Mouse (Mus musculus) c-Kit-negative CD71-positive TER-119-positive erythroid progenitor cells, embryonic 14.5 days (primary cell): Measurements from ENCODE around the gene Sox10.
A peak's percentile ranks its signal among the peaks of the same experiment; 100 is the strongest.

Experiments used
- DNase-seq: peaks from one replicate; pipeline ENCODE4 v3.0.0-alpha.2; 2013; ENCODE audit warnings: low read depth, low spot score

The Sox10 gene

DNA sequence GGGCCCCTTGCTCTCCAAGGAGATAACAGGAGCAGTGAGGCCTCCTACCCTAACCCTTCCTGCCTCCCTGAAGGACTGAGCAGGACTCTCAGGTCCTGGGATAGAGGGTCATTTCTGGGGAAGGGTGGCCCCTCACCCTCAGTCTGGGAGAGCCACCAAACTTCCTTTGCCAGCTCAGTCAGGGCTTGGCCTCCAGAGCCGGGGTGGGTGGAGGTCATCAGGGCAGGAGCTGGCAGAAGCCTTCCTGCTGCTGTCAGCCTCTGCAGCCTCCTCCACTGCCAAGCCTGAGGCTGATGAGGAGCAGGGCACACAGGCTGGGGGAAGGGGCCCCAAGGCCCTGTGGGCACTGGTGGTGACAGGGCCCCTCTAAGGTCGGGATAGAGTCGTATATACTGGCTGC lies 9.5 kb downstream of the Sox10 start:
- no peak for DNase-seq

- no peak for DNase-seq
Measured at GRCm38 (mm10) chr15:79152709-79153108, 12.3 kb downstream of the Sox10 start.

GRCm38 (mm10) chr15:79151881-79152280 lies 13.2 kb downstream of the Sox10 start:
- no peak for DNase-seq

- DNase-seq = peak; percentile 58
Measured at GRCm38 (mm10) chr15:79148533-79148932, 16.5 kb downstream of the Sox10 start.

GRCm38 (mm10) chr15:79145522-79145921 lies 19.5 kb downstream of the Sox10 start:
- no peak for DNase-seq

GRCm38 (mm10) chr15:79144021-79144420 lies 21.0 kb downstream of the Sox10 start:
- DNase-seq = no peak

- no peak for DNase-seq
Measured at GRCm38 (mm10) chr15:79143316-79143715, 21.7 kb downstream of the Sox10 start.

- DNase-seq = no peak
Measured at GRCm38 (mm10) chr15:79141566-79141917, 23.5 kb downstream of the Sox10 start.

- DNase-seq = peak; percentile 94
Measured at GRCm38 (mm10) chr15:79140866-79141565, 24.0 kb downstream of the Sox10 start, which contains the start of the genes Polr2f and 1700088E04Rik. Gene Polr2f, plus strand, starts transcription at chr15:79141009. Gene 1700088E04Rik, minus strand, starts transcription at chr15:79141253.

GRCm38 (mm10) chr15:79139640-79140039 lies 25.4 kb downstream of the Sox10 start:
- no peak for DNase-seq

DNA sequence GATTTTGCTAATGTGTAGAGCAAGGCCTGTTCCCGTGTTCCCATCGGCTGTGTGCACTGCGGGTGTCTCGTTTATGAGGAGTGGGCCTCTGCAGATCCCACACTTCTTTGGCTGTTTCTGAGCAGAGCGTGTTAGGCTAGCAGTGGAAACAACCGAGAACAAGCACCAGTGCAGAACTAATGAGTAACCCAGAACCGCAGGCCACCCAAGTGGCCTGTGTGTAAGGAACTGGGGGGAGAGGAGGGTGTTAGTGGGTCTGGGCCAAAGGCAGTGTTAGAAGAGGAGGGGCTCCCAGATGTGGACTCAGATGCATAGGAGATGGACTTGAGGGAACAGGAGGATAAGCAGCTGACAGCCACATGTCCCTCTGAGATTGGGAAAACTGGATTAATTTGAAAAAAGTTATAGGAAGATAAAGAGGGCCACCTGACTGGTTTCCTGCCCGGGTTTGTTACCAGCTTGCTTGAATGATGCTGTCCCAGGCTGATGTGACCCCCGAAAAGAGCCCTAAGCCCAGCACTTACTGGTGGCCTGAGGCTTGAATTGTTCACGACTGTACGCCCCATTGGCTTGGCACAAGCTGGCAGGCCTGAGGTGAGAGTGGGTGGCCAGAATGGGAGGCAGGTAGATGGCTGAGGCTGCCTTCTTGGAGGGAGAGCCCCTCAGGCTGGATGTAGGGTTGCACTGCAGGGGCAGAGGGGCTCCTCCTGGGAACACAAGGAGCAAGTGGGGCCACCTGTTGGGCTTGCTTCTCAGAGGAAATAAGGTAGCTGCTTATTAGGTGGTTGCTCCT lies 29.1 kb downstream of the Sox10 start:
- DNase-seq = no peak

DNA sequence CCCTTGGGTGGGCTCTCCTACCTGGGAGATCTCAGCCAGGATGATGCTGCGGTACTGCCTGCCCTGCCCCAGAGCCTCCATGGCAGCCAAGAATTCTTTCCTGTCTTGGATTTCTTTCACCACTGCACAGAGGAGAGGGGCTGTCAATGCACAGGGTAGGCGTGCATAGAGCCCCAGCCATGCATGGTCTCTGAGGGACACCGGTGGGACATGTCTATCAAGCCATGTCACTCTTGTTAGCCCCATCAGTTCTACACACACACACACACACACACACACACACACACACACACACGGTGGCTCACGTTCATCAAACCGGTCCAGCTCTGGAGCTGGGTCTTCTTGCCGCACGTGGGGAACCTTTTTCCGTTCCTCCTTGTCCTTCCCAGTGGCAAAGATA lies 29.7 kb downstream of the Sox10 start:
- DNase-seq = no peak

DNA sequence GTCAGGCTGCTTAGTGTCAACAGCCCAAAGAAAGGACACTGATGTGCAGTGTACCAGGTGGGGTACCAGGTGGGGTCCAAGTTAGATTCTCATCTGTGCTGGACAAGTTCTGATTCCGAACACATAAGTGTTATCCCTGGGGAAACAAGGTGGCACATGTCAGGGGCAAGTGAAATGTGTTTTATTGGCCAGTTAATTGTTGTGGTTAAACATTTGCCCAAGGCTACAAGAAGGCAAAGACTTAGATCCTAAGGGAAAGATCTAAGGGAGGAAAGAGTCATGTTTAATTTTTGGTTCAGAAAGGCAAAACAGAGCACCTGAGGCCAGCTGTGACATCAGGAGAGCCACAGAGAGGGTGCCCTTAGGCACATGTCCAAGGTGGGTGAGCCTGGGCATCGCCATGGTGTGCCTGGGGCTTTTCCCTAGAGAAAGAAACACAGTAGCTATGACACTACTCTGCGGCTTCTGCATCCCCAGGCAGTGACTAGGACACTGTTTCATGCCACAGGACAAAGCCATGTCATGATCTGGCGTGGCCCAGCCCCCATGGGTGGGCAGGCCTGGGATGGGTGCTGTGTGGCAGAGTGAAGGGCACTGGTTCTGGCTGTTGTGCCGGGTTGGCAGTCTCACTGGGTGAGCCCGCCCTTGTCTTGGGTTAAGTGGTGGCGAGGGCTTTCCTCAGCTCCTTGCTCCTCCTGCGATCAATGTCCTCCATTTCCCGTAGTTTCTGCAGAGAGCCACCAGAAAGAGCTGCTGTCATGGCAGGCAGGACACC lies 30.4 kb downstream of the Sox10 start:
- no peak for DNase-seq

- DNase-seq = no peak
Measured at GRCm38 (mm10) chr15:79133191-79133661, 31.8 kb downstream of the Sox10 start.

GRCm38 (mm10) chr15:79131442-79131841 lies 33.6 kb downstream of the Sox10 start:
- DNase-seq = no peak

DNA sequence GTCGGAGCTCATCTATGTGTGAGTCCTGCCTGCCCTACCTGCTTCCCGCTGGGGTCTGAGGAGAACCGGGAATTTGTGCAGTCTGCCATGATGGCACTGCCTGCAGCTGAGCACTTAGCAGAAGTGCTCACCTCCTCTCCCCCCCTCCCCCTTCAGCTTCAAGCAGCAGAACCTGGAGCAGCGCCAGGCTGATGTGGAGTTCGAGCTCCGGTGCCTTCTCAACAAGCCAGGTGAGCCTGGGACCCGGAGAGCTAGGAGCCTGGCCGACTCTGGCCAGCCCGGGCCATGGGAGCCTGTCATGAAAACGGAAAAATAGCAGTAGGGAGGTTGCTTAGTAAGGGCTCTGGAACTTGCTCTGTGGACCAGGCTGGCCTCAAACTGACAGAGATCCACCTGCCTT lies 34.3 kb downstream of the Sox10 start:
- no peak for DNase-seq

DNA sequence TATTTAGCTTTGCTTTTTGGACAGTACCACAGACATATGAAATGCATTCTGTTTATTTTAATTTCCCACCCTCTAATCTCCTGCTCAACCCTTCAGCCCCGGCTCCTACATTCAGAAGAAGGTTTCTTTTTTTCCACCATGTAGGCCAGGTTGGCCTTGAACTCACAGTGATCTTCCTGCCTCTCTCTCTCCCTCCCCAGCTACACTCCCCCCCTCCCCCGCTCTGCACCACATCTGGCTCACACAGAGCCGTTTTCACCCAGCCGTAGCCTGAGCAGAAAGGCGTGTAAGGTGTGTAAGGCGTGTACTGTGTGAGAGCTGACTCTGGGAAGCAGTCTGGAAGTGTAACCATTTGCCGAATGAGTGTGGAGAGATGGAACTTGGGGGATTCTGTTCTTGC lies 35.7 kb downstream of the Sox10 start:
- no peak for DNase-seq

DNA sequence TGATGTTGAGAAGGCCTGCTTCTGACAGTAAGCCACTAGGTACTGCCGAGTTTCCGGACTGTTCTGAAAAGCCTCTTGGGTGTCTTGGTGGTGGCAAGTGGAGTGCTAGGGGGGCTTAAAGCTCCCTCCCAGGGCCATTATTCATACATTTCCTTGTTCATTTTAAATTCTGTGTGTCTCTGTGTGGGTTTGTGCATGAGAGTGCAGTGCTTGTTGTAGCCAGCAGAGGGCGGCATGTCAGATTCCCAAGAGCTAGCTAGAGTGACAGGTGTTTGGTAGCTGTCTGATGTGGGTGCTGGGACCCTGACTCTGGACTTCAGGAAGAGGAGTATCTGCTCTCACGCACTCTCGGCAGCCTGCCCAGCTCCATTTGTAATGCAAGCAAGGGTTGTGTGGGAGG lies 36.8 kb downstream of the Sox10 start:
- DNase-seq = no peak

GRCm38 (mm10) chr15:79127101-79127500 lies 37.9 kb downstream of the Sox10 start:
- no peak for DNase-seq

DNA sequence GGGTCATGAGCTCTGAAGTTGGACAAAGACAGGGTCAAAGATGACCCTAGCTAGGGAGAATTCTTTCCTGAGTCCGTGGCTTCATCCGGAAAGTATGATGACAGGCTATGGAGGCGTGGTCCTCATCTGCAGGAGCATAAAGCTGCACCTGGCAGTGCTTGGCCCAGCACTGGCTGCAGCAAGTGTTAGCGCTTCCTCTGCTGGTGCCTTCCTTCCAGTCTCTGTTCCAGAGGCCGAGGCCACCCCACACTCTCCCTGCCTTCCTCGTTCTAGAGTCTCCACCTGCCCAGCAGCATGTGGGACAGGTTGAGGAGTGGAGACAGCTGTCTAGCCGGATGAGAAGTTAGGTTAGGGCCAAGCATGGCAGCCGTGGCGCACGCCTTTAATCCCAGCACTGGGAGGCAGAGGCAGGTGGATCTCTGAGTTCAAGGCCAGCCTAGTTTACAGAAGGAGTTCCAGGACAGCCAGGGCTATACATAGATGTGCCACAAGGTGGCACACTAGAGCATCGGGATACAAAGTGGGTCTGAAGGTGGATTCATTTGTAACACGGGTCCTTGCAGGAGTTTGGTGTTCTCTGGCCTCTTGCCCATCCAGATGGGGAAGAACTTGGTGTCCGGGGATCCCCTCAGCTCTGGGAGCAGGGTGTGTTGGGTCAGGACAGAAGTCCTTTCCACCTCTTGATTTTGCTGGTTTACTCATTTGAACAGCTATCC lies 38.7 kb downstream of the Sox10 start:
- DNase-seq = peak; percentile 38

GRCm38 (mm10) chr15:79124331-79124875 lies 40.6 kb downstream of the Sox10 start:
- DNase-seq = no peak
